Mouse (Mus musculus) CD4-positive, CD25-positive, alpha-beta regulatory T cell, adult 2 months (primary cell): Measurements from ENCODE around the gene Foxa3.
A peak's percentile ranks its signal among the peaks of the same experiment; 100 is the strongest.

ENCODE experiments used
- DNase-seq: peaks from one replicate; pipeline ENCODE4 v3.0.0-alpha.2; 2012; ENCODE audit warnings: low read depth, low spot score

Foxa3 gene

DNA sequence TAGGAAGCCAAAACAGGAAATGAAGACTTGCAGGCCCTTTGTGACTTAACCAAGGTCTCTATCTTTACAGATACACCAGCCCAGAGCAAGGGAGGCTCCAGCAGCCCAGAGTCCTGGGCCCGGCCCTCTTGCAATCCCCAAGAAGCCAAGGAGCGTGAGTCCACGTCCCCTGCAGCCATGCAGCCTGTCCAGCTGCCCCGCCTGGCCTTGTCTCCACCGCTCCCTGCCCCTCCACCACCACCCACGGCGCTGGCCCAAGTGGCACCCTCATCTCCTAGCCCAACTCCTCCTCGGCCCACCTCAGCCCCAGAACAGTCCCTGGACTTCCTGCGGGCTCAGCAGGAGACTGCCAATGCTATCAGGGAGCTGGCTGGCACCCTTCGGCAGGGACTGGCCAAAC lies 22.9 kb downstream of the Foxa3 start:
- DNase-seq, result peak; percentile 29

DNA sequence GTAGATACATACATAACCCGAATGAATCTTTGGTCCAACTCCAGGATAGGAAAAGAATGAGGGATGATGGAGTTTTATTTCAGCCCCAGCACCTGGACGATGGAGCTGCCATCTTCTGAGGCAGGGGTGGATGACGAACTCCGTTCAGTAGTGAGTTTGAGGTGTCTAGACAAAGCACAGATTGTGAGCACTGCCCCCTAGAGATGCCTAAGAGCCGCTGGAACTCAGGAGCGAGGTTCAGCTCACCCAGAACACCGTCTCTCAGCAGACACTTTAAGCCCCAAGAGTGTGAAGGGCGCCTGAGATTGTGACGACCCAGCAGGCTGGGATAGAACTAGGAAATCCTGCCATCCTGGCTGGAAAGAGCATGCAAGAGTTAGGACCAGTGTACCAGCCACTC lies 24.5 kb downstream of the Foxa3 start:
- DNase-seq, result peak; percentile 42

DNA sequence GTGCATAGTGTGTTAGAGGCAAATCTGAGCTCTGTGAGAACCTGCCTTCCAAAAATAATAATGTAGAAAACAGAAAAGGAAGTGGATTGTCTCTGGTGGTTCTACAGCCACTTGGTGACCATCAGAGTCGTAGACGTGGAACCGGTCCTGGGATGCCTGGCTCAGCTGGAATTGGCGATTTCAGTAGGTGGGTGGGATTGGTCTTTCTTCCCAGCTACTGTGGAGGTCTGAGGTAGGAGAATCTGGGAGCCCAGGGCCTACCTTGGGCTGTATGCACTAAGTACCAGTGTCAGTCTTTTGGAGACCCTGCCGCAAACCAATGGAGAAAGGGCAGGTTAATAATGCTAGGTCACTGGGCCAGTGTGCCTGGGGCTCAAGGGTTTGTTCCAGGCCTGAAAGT lies 30.3 kb downstream of the Foxa3 start:
- DNase-seq, result no peak

DNA sequence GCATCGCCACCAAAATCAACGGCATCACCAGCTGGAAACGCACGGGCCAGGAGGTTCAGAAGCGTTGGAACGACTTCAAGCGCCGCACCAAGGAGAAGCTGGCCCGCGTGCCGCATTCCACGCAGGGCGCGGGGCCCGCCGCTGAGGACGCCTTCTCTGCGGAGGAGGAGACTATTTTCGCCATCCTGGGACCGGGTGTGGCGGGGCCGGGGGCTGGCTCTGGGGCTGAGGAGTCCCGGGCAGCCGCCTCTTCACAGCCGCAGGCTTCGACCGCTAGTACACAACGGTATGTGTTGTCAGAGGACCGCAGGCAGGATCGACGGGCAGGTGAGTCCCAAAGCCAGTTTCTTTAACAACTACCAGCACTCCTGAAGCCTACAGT lies 31.1 kb downstream of the Foxa3 start:
- peak; percentile 30 for DNase-seq

DNA sequence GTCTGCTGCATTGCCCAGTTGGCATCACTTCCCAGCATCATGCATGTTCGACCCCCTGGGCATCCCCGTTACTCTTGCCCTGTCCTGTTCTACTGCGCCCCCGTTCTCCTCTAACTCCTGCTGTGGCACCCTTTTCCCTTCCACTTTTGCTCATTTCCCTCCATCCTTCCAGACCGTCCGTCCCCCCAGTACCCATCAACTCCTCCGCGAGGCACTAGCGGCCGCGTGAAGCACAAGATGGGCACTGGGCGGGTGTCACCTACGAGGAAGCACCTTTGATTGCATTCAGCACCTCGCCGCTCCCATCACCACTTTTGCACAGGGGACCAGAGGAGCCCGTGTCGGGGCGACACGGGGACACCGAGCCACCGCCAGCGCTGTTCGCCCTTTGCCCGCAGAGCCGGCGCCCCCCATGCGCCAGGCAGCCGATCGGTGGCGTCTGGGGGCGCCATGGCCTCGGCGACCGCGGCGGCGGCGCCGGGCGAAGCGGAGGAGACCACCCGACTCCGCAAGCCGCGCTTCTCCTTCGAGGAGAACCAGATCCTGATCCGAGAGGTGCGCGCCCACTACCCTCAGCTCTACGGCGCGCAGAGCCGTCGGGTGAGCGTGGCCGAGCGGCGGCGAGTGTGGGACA lies 31.6 kb downstream of the Foxa3 start:
- peak; percentile 50 for DNase-seq

DNA sequence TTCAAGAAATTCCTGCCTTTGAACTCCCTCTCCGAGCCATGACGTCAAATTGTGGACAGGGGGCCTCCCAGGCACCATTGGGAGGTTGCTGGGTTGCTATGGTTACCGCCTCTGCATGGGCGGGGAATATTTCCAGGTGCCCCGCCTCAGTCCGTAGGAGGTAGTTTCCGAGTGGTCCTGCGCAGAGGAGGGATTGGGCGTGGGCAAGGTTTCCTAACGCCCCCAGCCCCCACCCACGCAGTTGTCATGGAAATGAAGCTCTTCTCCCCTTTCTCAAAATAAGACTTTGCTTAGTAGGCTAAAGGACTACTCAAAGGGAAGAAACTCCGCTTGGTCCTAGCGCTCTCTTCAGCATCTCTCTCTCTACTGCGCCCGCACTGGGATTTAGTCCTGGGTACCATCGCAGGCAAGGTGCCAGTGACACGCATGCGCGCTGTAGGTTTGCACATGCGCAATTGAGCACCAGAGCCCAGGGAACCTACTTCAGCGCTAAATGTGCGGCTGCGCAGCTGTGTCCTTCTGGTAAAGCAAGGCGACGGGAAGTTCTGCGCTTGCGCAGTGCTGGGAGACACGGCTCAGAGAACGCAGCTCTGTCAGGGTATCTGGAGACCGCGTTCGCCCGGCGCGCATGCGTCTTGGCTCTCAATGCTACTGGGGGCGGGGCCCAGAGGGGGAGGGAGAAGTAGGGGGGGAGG lies 32.6 kb downstream of the Foxa3 start, which contains the start of gene Mypop:
Mypop (plus strand) TSS at position 645 of the 695 bp plus-strand sequence.
- peak; percentile 100 for DNase-seq

DNA sequence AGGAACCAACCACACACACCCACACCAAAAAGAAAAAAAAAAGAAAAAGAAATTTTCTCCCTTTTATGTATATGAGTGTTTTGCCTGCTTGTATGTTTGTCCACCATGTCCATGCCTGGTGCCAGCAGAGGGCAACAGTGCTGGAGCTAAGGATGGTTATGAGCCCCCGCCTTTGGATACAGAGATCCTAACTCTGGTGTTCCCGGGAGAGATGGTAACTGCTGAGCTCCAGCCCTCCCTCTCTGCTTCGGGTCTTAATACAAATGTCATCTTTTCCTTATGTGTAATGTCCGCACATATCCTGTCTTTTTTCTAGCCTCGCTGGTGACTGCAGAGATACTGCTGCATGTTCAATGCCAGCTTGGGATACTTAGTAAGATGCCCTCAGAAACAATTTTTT lies 33.3 kb downstream of the Foxa3 start:
- DNase-seq, result peak; percentile 28

DNA sequence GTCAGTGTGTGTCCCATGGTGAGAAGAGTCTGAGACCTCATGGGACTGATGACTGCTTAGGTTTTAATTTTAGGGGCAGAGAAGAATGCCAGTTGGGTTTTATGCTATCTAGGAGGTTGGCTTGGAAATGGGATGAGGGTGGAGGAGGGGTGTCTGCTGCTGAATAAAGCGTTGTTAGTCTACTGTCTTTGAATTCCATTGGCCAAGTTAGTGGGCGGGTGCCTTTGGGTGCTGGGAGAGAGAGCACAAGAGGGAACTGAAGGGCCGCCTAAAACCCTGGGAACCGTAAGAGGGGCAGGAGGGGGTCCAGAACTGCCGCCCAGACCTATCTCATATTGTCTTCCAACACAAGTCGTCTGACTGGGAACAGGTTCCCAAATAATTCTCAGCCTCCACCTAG lies 34.6 kb downstream of the Foxa3 start:
- DNase-seq, result no peak

DNA sequence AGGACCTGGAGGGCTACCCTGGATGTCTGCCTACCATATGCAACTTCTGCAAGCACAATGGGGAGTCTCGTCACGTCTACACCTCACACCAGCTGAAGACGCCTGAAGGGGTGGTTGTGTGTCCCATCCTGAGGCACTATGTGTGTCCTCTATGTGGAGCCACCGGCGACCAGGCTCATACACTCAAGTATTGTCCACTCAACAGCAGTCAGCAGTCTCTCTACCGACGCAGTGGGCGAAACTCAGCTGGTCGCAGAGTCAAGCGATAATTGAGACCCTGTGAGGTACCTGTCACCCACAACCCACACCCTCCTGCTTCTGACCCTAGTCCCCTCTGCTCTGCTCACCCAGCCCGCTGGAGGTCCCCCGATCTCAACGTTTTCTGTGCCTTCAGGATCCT lies 35.6 kb downstream of the Foxa3 start:
- no peak for DNase-seq

DNA sequence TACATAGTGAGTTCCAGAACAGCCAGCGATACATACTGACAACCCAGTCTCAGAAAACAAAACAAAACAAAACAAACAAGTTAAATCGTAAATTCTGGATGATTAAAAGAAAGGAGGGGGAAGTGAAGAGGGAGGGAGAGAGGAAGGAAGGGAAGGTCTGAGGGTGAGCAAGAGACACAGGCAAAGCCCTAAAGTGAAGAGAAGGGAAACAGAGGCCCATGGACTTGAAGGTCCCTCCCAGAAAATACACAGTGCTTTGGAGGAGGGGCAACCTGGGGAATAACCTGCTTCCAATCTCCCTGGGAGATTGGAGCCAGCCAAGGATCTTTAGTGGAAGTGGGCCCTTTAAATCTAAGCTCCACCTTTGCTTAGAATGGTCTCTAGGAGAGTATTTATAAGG lies 36.2 kb downstream of the Foxa3 start, which contains the start of gene Nanos2:
Nanos2 (plus strand) TSS at position 301 of the 400 bp plus-strand sequence.
- no peak for DNase-seq

DNA sequence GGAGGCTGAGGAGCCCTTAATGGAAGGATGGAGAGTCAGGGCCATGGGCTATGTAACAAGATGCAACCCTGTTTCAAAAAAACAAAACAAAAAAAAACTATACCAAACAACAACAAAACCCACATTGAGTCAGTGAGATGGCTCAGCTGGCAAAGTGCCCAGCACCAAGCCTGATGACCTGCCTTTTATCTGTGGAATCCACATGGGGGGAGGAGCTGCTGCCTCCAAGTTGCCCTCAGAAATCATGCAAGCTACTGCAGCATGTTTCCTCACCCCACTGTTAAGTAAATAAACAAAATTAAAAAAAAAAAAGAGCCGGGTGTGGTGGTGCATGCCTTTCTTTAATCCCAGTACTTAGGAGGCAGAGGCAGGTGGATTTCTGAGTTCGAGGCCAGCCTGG lies 36.8 kb downstream of the Foxa3 start:
- DNase-seq, result no peak

DNA sequence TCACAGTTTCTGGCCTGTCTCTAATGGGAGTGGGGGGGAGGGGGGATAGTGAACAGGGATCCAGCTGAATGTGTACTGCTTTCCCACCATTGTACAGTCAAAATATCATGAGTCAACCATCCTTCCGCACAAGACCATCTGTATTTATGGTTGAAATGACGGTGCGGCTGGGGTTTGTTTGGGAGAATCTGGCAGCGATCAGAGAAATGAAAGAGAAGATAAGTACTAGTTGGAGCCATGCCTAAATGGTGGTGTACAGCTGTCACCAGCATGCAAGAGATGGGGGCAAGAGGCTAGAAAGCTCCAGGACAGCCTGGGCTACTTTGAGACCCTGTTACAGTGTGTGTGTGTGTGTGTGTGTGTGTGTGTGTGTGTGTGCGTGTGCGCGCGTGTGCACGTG lies 45.0 kb downstream of the Foxa3 start:
- no peak for DNase-seq

DNA sequence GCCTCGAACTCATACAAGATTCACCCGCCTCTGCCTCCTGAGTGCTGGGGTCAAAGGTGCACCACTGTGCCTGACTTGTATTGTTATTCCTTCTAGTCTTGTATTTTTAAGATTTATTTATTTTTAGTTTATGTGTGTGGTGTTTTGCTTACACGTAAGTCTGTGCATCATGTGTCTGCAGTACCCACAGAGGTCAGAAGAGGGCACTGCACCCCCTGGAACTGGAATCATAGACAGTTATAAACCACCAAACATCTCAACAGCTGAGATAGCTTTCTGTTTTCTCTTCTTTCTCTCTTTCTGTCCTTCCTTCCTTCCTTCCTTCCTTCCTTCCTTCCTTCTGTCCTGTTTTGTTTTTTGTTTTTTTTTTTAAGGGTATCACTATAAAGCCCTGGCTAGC lies 52.4 kb downstream of the Foxa3 start:
- peak; percentile 34 for DNase-seq

DNA sequence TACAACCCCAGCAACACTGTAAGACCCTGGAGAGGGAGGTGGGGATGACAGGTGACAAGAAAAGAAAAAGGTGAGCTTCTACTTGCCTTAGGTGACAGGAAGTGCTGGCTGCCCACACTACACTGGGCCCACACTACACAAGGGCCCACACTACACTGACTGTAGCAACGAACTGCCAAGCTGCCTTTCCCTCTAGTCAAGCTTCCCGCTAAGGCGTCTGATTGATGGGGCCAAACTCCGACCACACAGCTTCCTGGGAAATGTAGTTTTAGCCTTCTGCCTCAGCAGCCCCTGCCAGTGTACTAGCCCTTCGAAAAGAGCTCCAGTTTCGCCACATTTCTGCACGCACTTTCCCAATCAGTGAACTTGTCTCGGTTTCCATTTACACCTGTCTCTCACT lies 55.7 kb downstream of the Foxa3 start:
- no peak for DNase-seq

DNA sequence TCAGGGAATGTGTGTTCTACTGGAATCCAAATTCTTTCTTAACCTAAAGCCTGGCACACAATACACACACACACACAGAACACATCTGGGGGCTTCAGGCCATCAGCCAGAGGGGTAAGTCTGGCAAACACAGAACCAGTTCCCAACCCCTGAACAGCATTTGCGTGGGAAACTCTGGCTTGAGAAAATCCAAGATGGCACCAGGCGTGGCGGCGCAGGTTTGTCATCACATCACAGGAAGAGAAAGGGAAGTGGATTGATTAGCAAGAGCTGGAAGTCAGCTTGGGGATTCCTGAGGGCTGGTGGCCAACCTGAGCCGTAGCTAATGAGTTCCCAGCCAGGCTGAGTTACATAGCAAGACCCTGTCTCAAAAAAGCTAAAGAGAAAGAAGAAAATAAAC lies 58.0 kb downstream of the Foxa3 start:
- no peak for DNase-seq

DNA sequence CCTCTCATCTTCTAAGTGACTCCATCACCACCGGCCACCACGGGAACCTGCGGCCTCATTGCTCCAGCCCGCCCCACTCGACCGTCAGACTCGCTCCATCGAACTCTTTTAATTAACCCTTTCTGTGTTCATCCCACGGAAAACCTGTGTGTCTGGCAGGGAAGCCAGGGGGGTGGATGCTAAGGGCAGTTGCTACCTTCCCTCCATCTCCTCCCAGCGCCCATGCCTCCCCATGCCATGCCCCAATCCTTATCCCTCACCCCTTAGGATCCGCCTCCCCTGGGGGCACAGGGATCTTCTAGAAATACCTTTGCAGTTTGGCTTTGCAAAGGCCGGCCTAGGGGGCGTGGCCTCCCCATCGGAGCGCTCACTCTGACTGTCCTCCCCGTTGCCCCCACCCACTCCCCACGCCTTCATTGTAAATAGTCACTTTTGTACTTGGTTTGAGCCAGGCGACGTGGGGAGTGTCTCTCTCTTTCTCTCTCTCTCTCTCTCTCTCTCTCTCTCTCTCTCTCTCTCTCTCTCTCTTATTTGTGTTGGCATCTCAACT lies 60.0 kb downstream of the Foxa3 start:
- no peak for DNase-seq
